Mouse (Mus musculus) forebrain, embryonic 13.5 days (tissue): ENCODE data around the gene Cdh10. TPM values are rescaled to one million over a fixed set of nuclear protein-coding genes. Genes with fewer than 3 reads are reported as not detected.

Source experiments
- ATAC-seq: fragments of 200-750 bp; cut with Nextera tagmentation; 2 replicates; pipeline ENCODE4 v1.8.0; 2017
- H3K27ac ChIP-seq: fragments of 300-500 bp; sonication (generic); 2 replicates; pipeline ENCODE4 v1.5.1; 2015; ENCODE audit warnings: inconsistent platforms, mild to moderate bottlenecking, moderate library complexity
- H3K27me3 ChIP-seq: fragments of 300-500 bp; sonication (generic); 2 replicates; pipeline ENCODE4 v1.6.1; 2015; ENCODE audit warnings: mild to moderate bottlenecking, inconsistent platforms
- H3K36me3 ChIP-seq: fragments of 300-500 bp; sonication (generic); 2 replicates; pipeline ENCODE4 v1.6.1; 2015; ENCODE audit warnings: mild to moderate bottlenecking, inconsistent platforms; ENCODE audit not compliant: poor library complexity, severe bottlenecking
- H3K4me1 ChIP-seq: fragments of 300-500 bp; sonication (generic); 2 replicates; pipeline ENCODE4 v1.6.1; 2015; ENCODE audit warnings: inconsistent platforms
- H3K4me2 ChIP-seq: fragments of 300-500 bp; sonication (generic); 2 replicates; pipeline ENCODE4 v1.6.1; 2015; ENCODE audit warnings: inconsistent platforms, mild to moderate bottlenecking, moderate library complexity
- H3K4me3 ChIP-seq: fragments of 300-500 bp; sonication (generic); 2 replicates; pipeline ENCODE4 v1.5.1; 2015; ENCODE audit warnings: mild to moderate bottlenecking, inconsistent platforms
- H3K9ac ChIP-seq: fragments of 300-500 bp; sonication (generic); 2 replicates; pipeline ENCODE4 v1.6.1; 2015; ENCODE audit warnings: mild to moderate bottlenecking, inconsistent platforms
- H3K9me3 ChIP-seq: fragments of 300-500 bp; sonication (generic); replicated peaks from 2 replicates; pipeline ENCODE4 v1.6.1; 2016; ENCODE audit warnings: inconsistent platforms
- WGBS: fragments of 180-500 bp; shearing (Covaris S2); methylation state at CpG from one replicate; pipeline ENCODE4 v1.1.7; 2015; 5-methylcytosine and 5-hydroxymethylcytosine counted together
- polyA plus RNA-seq: library from polyadenylated mRNA; unstranded; fragments of >200 nt; fragmentation: Nextera tagmentation; extraction: Ambion mirVana; gene quantifications from 2 replicates; pipeline ENCODE4 v1.2.1, GENCODE M21; 2015

The Cdh10 gene
- 7.9 and 8.3 TPM in 2 replicates for polyA plus RNA-seq

- H3K9me3 ChIP-seq: no peaks in the 10 kb centered on the region
- H3K4me1 ChIP-seq: peaks cover 15% of the 10 kb centered on the region
- peak within 1 kb of the TSS; percentile 47 for H3K4me3 ChIP-seq
- ATAC-seq: peak; percentile 93
- H3K27me3 ChIP-seq: no peaks in the 10 kb centered on the region
- H3K4me2 ChIP-seq: peak within 1 kb of the TSS; percentile 63
- under 1% methylated on average over 24 of the region's 24 CpGs for WGBS
- peak within 1 kb of the TSS; percentile 58 for H3K9ac ChIP-seq
- H3K36me3 ChIP-seq: no peaks in the 10 kb centered on the region
- H3K27ac ChIP-seq: peak within 1 kb of the TSS; percentile 70; the same call in 1 of the 2 replicates
These were observed at the start of gene Cdh10 for GRCm38 (mm10) chr15:18818185-18818973. Cdh10 (plus strand) TSS chr15:18818947.

GRCm38 (mm10) chr15:18809148-18809827 lies 9.5 kb upstream of the Cdh10 start:
- Histone ChIP-seq H3K36me3 (no peaks in the 10 kb centered on the region), H3K9ac (no peak overlapping the region), H3K27me3 (no peaks in the 10 kb centered on the region), H3K4me3 (no peak overlapping the region), H3K9me3 (no peaks in the 10 kb centered on the region), H3K4me1 (no peaks in the 10 kb centered on the region), H3K27ac (no peak overlapping the region), H3K4me2 (no peak overlapping the region)
- ATAC-seq: no peak
- 73% methylated on average over 4 of the region's 4 CpGs for WGBS

DNA sequence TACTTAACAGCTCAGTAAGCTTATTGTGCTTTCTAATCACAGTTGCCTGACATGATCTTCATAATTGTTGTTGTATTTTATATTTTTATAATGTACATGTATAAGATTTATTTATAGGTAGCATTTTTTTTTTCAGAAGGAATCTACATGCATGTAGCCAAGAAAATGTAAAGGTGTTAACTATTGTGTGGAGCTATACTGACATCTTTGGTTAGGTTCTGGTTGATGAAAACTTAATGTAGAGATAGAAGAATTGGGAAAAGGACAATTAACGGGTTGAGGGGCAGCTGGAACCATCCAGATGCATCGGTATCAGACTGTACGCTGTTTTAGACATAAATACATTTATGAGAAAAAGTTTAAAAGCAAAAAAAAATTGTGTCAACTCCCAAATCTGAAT lies 1.0 kb upstream of the Cdh10 start:
- Histone ChIP-seq H3K9me3 (no peaks in the 10 kb centered on the region), H3K9ac (no peak overlapping the region), H3K36me3 (no peaks in the 10 kb centered on the region), H3K4me1 (peaks cover 15% of the 10 kb centered on the region), H3K27me3 (no peaks in the 10 kb centered on the region), H3K4me2 (no peak overlapping the region), H3K4me3 (no peak overlapping the region), H3K27ac (no peak overlapping the region)
- WGBS: 68% methylated on average over 3 of the region's 3 CpGs
- ATAC-seq: 0 out of 2 replicates have a peak, but pooled peaks have one; percentile 0

GRCm38 (mm10) chr15:18820226-18820625 lies 1.5 kb downstream of the Cdh10 start:
- 11% methylated on average over 3 of the region's 3 CpGs for WGBS
- no peaks in the 10 kb centered on the region for H3K9me3 ChIP-seq
- H3K4me2 ChIP-seq: peak overlapping the region; percentile 63
- no peaks in the 10 kb centered on the region for H3K27me3 ChIP-seq
- ATAC-seq: peak; percentile 19; the same call in 1 of the 2 replicates
- H3K4me1 ChIP-seq: peaks cover 15% of the 10 kb centered on the region
- no peak overlapping the region for H3K9ac ChIP-seq
- H3K4me3 ChIP-seq: peak overlapping the region; percentile 47
- H3K27ac ChIP-seq: no peak overlapping the region
- H3K36me3 ChIP-seq: no peaks in the 10 kb centered on the region

- WGBS: 25% methylated on average over 10 of the region's 10 CpGs
- Histone ChIP-seq H3K4me2 (no peak overlapping the region; the same call in 1 of the 2 replicates), H3K27ac (no peak overlapping the region)
These were observed 2.5 kb downstream of the Cdh10 start for GRCm38 (mm10) chr15:18821114-18821756.

GRCm38 (mm10) chr15:18823420-18823819 lies 4.7 kb downstream of the Cdh10 start:
- no peak overlapping the region for H3K9ac ChIP-seq
- 79% methylated on average over 2 of the region's 2 CpGs for WGBS
- H3K27ac ChIP-seq: no peak overlapping the region
- no peak overlapping the region for H3K4me2 ChIP-seq
- H3K27me3 ChIP-seq: no peaks in the 10 kb centered on the region
- ATAC-seq: no peak
- H3K36me3 ChIP-seq: no peaks in the 10 kb centered on the region
- no peak overlapping the region for H3K4me3 ChIP-seq
- no peaks in the 10 kb centered on the region for H3K9me3 ChIP-seq
- H3K4me1 ChIP-seq: peaks cover 12% of the 10 kb centered on the region

More at GRCm38 (mm10) chr15:18821114-18821756, 2.5 kb downstream of the Cdh10 start:
- Histone ChIP-seq H3K9me3 (no peaks in the 10 kb centered on the region), H3K27me3 (no peaks in the 10 kb centered on the region), H3K9ac (no peak overlapping the region), H3K4me3 (peak overlapping the region; percentile 47; the same call in 1 of the 2 replicates), H3K4me1 (peaks cover 15% of the 10 kb centered on the region), H3K36me3 (no peaks in the 10 kb centered on the region)
- peak; percentile 64 for ATAC-seq

- Histone ChIP-seq H3K4me3 (no peak overlapping the region), H3K27ac (no peak overlapping the region), H3K9me3 (no peaks in the 10 kb centered on the region), H3K9ac (no peak overlapping the region), H3K4me1 (no peaks in the 10 kb centered on the region), H3K27me3 (no peaks in the 10 kb centered on the region), H3K4me2 (no peak overlapping the region), H3K36me3 (no peaks in the 10 kb centered on the region)
- WGBS: 19% methylated on average over 4 of the region's 4 CpGs
- peak; percentile 67; the same call in 1 of the 2 replicates for ATAC-seq
These were observed 13.5 kb downstream of the Cdh10 start for GRCm38 (mm10) chr15:18832263-18832662.

GRCm38 (mm10) chr15:18841769-18842168 lies 23.0 kb downstream of the Cdh10 start:
- no peak overlapping the region for H3K4me2 ChIP-seq
- no peak overlapping the region for H3K9ac ChIP-seq
- H3K36me3 ChIP-seq: no peaks in the 10 kb centered on the region
- no peak for ATAC-seq
- H3K27me3 ChIP-seq: no peaks in the 10 kb centered on the region
- 98% methylated on average over 2 of the region's 2 CpGs for WGBS
- no peak overlapping the region for H3K4me3 ChIP-seq
- no peaks in the 10 kb centered on the region for H3K4me1 ChIP-seq
- H3K9me3 ChIP-seq: no peaks in the 10 kb centered on the region
- H3K27ac ChIP-seq: no peak overlapping the region

GRCm38 (mm10) chr15:18844807-18845206 lies 26.1 kb downstream of the Cdh10 start:
- no peak overlapping the region for H3K4me3 ChIP-seq
- H3K9ac ChIP-seq: no peak overlapping the region
- H3K27ac ChIP-seq: peak overlapping the region; percentile 61; the same call in 1 of the 2 replicates
- H3K36me3 ChIP-seq: no peaks in the 10 kb centered on the region
- 63% methylated on average over 5 of the region's 5 CpGs for WGBS
- no peak overlapping the region for H3K4me2 ChIP-seq
- H3K4me1 ChIP-seq: no peaks in the 10 kb centered on the region
- no peaks in the 10 kb centered on the region for H3K27me3 ChIP-seq
- H3K9me3 ChIP-seq: no peaks in the 10 kb centered on the region
- 0 out of 2 replicates have a peak, but pooled peaks have one; percentile 21 for ATAC-seq

GRCm38 (mm10) chr15:18850497-18850896 lies 31.8 kb downstream of the Cdh10 start:
- Histone ChIP-seq H3K36me3 (no peaks in the 10 kb centered on the region), H3K9ac (no peak overlapping the region), H3K27ac (no peak overlapping the region), H3K4me1 (no peaks in the 10 kb centered on the region), H3K4me2 (no peak overlapping the region), H3K9me3 (no peaks in the 10 kb centered on the region), H3K27me3 (no peaks in the 10 kb centered on the region), H3K4me3 (no peak overlapping the region)
- peak; percentile 68; the same call in 1 of the 2 replicates for ATAC-seq
- WGBS: 80% methylated on average over 2 of the region's 2 CpGs

- H3K27me3 ChIP-seq: no peaks in the 10 kb centered on the region
- no peak overlapping the region for H3K9ac ChIP-seq
- no peaks in the 10 kb centered on the region for H3K9me3 ChIP-seq
- no peak overlapping the region for H3K27ac ChIP-seq
- no peak overlapping the region for H3K4me3 ChIP-seq
- no peak for ATAC-seq
- H3K4me1 ChIP-seq: no peaks in the 10 kb centered on the region
- WGBS: 64% methylated on average over 2 of the region's 2 CpGs
- H3K4me2 ChIP-seq: no peak overlapping the region
- no peaks in the 10 kb centered on the region for H3K36me3 ChIP-seq
These were observed 39.4 kb downstream of the Cdh10 start for GRCm38 (mm10) chr15:18858135-18858534.

GRCm38 (mm10) chr15:18869871-18870270 lies 51.1 kb downstream of the Cdh10 start:
- WGBS: 91% methylated on average over 2 of the region's 2 CpGs
- ATAC-seq: peak; percentile 38; the same call in 1 of the 2 replicates
- Histone ChIP-seq H3K4me2 (no peak overlapping the region), H3K27me3 (no peaks in the 10 kb centered on the region), H3K9ac (no peak overlapping the region), H3K4me1 (no peaks in the 10 kb centered on the region), H3K27ac (no peak overlapping the region), H3K36me3 (no peaks in the 10 kb centered on the region), H3K9me3 (no peaks in the 10 kb centered on the region), H3K4me3 (no peak overlapping the region)
